Mouse (Mus musculus): ENCODE data around the gene Plxna4. TPM values are rescaled to one million over a fixed set of nuclear protein-coding genes. Genes with fewer than 3 reads are reported as not detected.

Gene Plxna4
- polyA plus RNA-seq, 1 experiment from 2014 or later = 3.6 TPM

- no peak for ATAC-seq (ENCODE audit: low FRiP score)
- Histone ChIP-seq H3K4me2 (no peak overlapping the region), H3K9me3 (ENCODE audit: control insufficient read depth, low read length) (no peaks in the 10 kb centered on the region), H3K27me3 (ENCODE audit: control insufficient read depth, insufficient read depth, low read length) (peaks cover 23% of the 10 kb centered on the region), H3K4me1 (ENCODE audit: control insufficient read depth, insufficient read depth, low read length) (peaks cover 7% of the 10 kb centered on the region), H3K9ac (ENCODE audit: low read length) (no peak overlapping the region), H3K27ac (ENCODE audit: low read depth, low read length) (no peak overlapping the region), H3K4me3 (ENCODE audit: low read depth, low read length) (no peak overlapping the region), H3K36me3 (ENCODE audit: control insufficient read depth, insufficient read depth, low read length) (no peaks in the 10 kb centered on the region)
- 41% methylated on average over 13 of the region's 13 CpGs for WGBS
- DNase-seq (ENCODE audit: low spot score, missing footprints) = peak; percentile 96
Observed at GRCm38 (mm10) chr6:32590979-32591758, 3.2 kb upstream of the Plxna4 start.

- Histone ChIP-seq H3K36me3 (ENCODE audit: control insufficient read depth, insufficient read depth, low read length) (no peaks in the 10 kb centered on the region), H3K27ac (ENCODE audit: low read depth, low read length) (no peak overlapping the region), H3K4me3 (ENCODE audit: low read depth, low read length) (no peak overlapping the region), H3K27me3 (ENCODE audit: control insufficient read depth, insufficient read depth, low read length) (peaks cover 36% of the 10 kb centered on the region), H3K9me3 (ENCODE audit: control insufficient read depth, low read length) (no peaks in the 10 kb centered on the region), H3K4me2 (no peak overlapping the region), H3K4me1 (ENCODE audit: control insufficient read depth, insufficient read depth, low read length) (peaks cover 13% of the 10 kb centered on the region), H3K9ac (ENCODE audit: low read length) (no peak overlapping the region)
- ATAC-seq (ENCODE audit: low FRiP score) (no peak), DNase-seq (ENCODE audit: low spot score, missing footprints) (peak; percentile 85)
- 75% methylated on average over 4 of the region's 4 CpGs for WGBS
Observed at GRCm38 (mm10) chr6:32589632-32590031, 1.6 kb upstream of the Plxna4 start.

- Histone ChIP-seq H3K4me2 (peak overlapping the region; percentile 100), H3K4me3 (ENCODE audit: low read depth, low read length) (peak overlapping the region; percentile 76), H3K4me1 (ENCODE audit: control insufficient read depth, insufficient read depth, low read length) (peaks cover 24% of the 10 kb centered on the region), H3K27ac (ENCODE audit: low read depth, low read length) (peak overlapping the region; percentile 41; the same call in 1 of the 2 replicates), H3K27me3 (ENCODE audit: control insufficient read depth, insufficient read depth, low read length) (peaks cover 36% of the 10 kb centered on the region), H3K9me3 (ENCODE audit: control insufficient read depth, low read length) (no peaks in the 10 kb centered on the region), H3K9ac (ENCODE audit: low read length) (peak overlapping the region; percentile 71), H3K36me3 (ENCODE audit: control insufficient read depth, insufficient read depth, low read length) (no peaks in the 10 kb centered on the region)
- DNase-seq (ENCODE audit: low spot score, missing footprints) = peak; percentile 93
- ATAC-seq (ENCODE audit: low FRiP score) = peak; percentile 43
- WGBS = under 1% methylated on average over 79 of the region's 82 CpGs
Observed at GRCm38 (mm10) chr6:32587136-32588009, 619 bp downstream of the Plxna4 start.

- ATAC-seq (ENCODE audit: low FRiP score) (peak; percentile 6; the same call in 1 of the 2 replicates), DNase-seq (ENCODE audit: low spot score, missing footprints) (peak; percentile 94)
- H3K36me3 ChIP-seq (ENCODE audit: control insufficient read depth, insufficient read depth, low read length) = no peaks in the 10 kb centered on the region
- H3K4me3 ChIP-seq (ENCODE audit: low read depth, low read length) = peak overlapping the region; percentile 76
- H3K4me1 ChIP-seq (ENCODE audit: control insufficient read depth, insufficient read depth, low read length) = peaks cover 24% of the 10 kb centered on the region
- H3K9me3 ChIP-seq (ENCODE audit: control insufficient read depth, low read length) = no peaks in the 10 kb centered on the region
- peak overlapping the region; percentile 100 for H3K4me2 ChIP-seq
- H3K9ac ChIP-seq (ENCODE audit: low read length) = peak overlapping the region; percentile 71
- H3K27me3 ChIP-seq (ENCODE audit: control insufficient read depth, insufficient read depth, low read length) = peaks cover 36% of the 10 kb centered on the region
- H3K27ac ChIP-seq (ENCODE audit: low read depth, low read length) = no peak overlapping the region
- 6% methylated on average over 13 of the region's 13 CpGs for WGBS
Observed at GRCm38 (mm10) chr6:32586821-32587135, 1.2 kb downstream of the Plxna4 start.

GRCm38 (mm10) chr6:32586390-32586789 lies 1.6 kb downstream of the Plxna4 start:
- H3K27me3 ChIP-seq (ENCODE audit: control insufficient read depth, insufficient read depth, low read length) = peaks cover 36% of the 10 kb centered on the region
- ATAC-seq (ENCODE audit: low FRiP score) (no peak), DNase-seq (ENCODE audit: low spot score, missing footprints) (peak; percentile 94)
- no peaks in the 10 kb centered on the region for H3K36me3 ChIP-seq (ENCODE audit: control insufficient read depth, insufficient read depth, low read length)
- peaks cover 24% of the 10 kb centered on the region for H3K4me1 ChIP-seq (ENCODE audit: control insufficient read depth, insufficient read depth, low read length)
- peak overlapping the region; percentile 76 for H3K4me3 ChIP-seq (ENCODE audit: low read depth, low read length)
- no peak overlapping the region for H3K27ac ChIP-seq (ENCODE audit: low read depth, low read length)
- H3K9me3 ChIP-seq (ENCODE audit: control insufficient read depth, low read length) = no peaks in the 10 kb centered on the region
- H3K9ac ChIP-seq (ENCODE audit: low read length) = peak overlapping the region; percentile 71
- 0% methylated on average over 13 of the region's 13 CpGs for WGBS
- H3K4me2 ChIP-seq = peak overlapping the region; percentile 100

GRCm38 (mm10) chr6:32585211-32585610 lies 2.8 kb downstream of the Plxna4 start:
- H3K27ac ChIP-seq (ENCODE audit: low read depth, low read length) = no peak overlapping the region
- H3K36me3 ChIP-seq (ENCODE audit: control insufficient read depth, insufficient read depth, low read length) = no peaks in the 10 kb centered on the region
- H3K9ac ChIP-seq (ENCODE audit: low read length) = no peak overlapping the region
- 39% methylated on average over 3 of the region's 3 CpGs for WGBS
- no peak overlapping the region for H3K4me3 ChIP-seq (ENCODE audit: low read depth, low read length)
- peaks cover 36% of the 10 kb centered on the region for H3K27me3 ChIP-seq (ENCODE audit: control insufficient read depth, insufficient read depth, low read length)
- ATAC-seq (ENCODE audit: low FRiP score) = no peak
- H3K9me3 ChIP-seq (ENCODE audit: control insufficient read depth, low read length) = no peaks in the 10 kb centered on the region
- no peak for DNase-seq (ENCODE audit: low spot score, missing footprints)
- peak overlapping the region; percentile 23; the same call in 1 of the 2 replicates for H3K4me2 ChIP-seq
- peaks cover 24% of the 10 kb centered on the region for H3K4me1 ChIP-seq (ENCODE audit: control insufficient read depth, insufficient read depth, low read length)

- H3K27ac ChIP-seq (ENCODE audit: low read depth, low read length) = no peak overlapping the region
- no peak for ATAC-seq (ENCODE audit: low FRiP score)
- no peak overlapping the region for H3K4me3 ChIP-seq (ENCODE audit: low read depth, low read length)
- 6% methylated on average over 5 of the region's 5 CpGs for WGBS
- no peaks in the 10 kb centered on the region for H3K9me3 ChIP-seq (ENCODE audit: control insufficient read depth, low read length)
- H3K9ac ChIP-seq (ENCODE audit: low read length) = no peak overlapping the region
- peak; percentile 90 for DNase-seq (ENCODE audit: low spot score, missing footprints)
- H3K27me3 ChIP-seq (ENCODE audit: control insufficient read depth, insufficient read depth, low read length) = peaks cover 30% of the 10 kb centered on the region
- H3K4me1 ChIP-seq (ENCODE audit: control insufficient read depth, insufficient read depth, low read length) = peaks cover 24% of the 10 kb centered on the region
- H3K4me2 ChIP-seq = peak overlapping the region; percentile 23; the same call in 1 of the 2 replicates
- no peaks in the 10 kb centered on the region for H3K36me3 ChIP-seq (ENCODE audit: control insufficient read depth, insufficient read depth, low read length)
Observed at GRCm38 (mm10) chr6:32584243-32584880, 3.6 kb downstream of the Plxna4 start.

- Histone ChIP-seq H3K4me3 (ENCODE audit: low read depth, low read length) (no peak overlapping the region), H3K4me2 (peak overlapping the region; percentile 6; the same call in 1 of the 2 replicates), H3K9me3 (ENCODE audit: control insufficient read depth, low read length) (no peaks in the 10 kb centered on the region), H3K27me3 (ENCODE audit: control insufficient read depth, insufficient read depth, low read length) (peaks cover 22% of the 10 kb centered on the region), H3K36me3 (ENCODE audit: control insufficient read depth, insufficient read depth, low read length) (no peaks in the 10 kb centered on the region), H3K4me1 (ENCODE audit: control insufficient read depth, insufficient read depth, low read length) (peaks cover 24% of the 10 kb centered on the region), H3K27ac (ENCODE audit: low read depth, low read length) (no peak overlapping the region), H3K9ac (ENCODE audit: low read length) (no peak overlapping the region)
- ATAC-seq (ENCODE audit: low FRiP score) (no peak), DNase-seq (ENCODE audit: low spot score, missing footprints) (peak; percentile 88)
- WGBS = 9% methylated on average over 3 of the region's 3 CpGs
Observed at GRCm38 (mm10) chr6:32583582-32583981, 4.4 kb downstream of the Plxna4 start.

Measured in midbrain, embryonic 11.5 days (tissue).